23 mouse cellular contexts compared by ENCODE assay signal in genomic region chr11:83124906-83125305, GRCm38 (mm10). TPM values are rescaled to one million over a fixed set of nuclear protein-coding genes. Genes with fewer than 3 reads are reported as not detected.
DNase-seq lines count a peak whose midpoint lies in the region; ATAC-seq lines count a peak whose summit lies in the region.
"Had no signal": no experiment of that assay in that cellular context is flagged by ENCODE, and none has a peak within 500 bp of the region (broad histone marks: within the 10 kb centered on the region; RNA-seq: fewer than 3 reads in every experiment).

No protein-coding gene starts in this region.

- H3K27me3 ChIP-seq in heart, embryonic 11.5 days (ENCODE audit: control insufficient read depth, insufficient read depth, low read length) = no peaks in the 10 kb centered on the region
- H3K27me3 ChIP-seq: forebrain, embryonic 13.5 days; heart, embryonic 13.5 days; hindbrain, embryonic 15.5 days had no signal

- no peak overlapping the region for H3K27ac ChIP-seq in heart, embryonic 11.5 days (ENCODE audit: low read depth, low read length)
- H3K27ac ChIP-seq in macrophage = peak overlapping the region; percentile 4; the same call in 1 of the 2 replicates
- H3K27ac ChIP-seq: embryonic facial prominence, embryonic 10.5 days; forebrain, embryonic 13.5 days; heart, embryonic 13.5 days; hindbrain, embryonic 15.5 days had no signal

- no peaks in the 10 kb centered on the region for H3K9me3 ChIP-seq in heart, embryonic 11.5 days (replicated peaks; ENCODE audit: control insufficient read depth, low read length)
- H3K9me3 ChIP-seq: embryonic facial prominence, embryonic 10.5 days; forebrain, embryonic 13.5 days; heart, embryonic 13.5 days; hindbrain, embryonic 15.5 days had no signal

- no peak overlapping the region for H3K4me3 ChIP-seq in heart, embryonic 11.5 days (ENCODE audit: low read depth, low read length)
- no peak overlapping the region for H3K4me3 ChIP-seq in macrophage (ENCODE audit: inconsistent target)
- H3K4me3 ChIP-seq: embryonic facial prominence, embryonic 10.5 days; forebrain, embryonic 13.5 days; heart, embryonic 13.5 days; hindbrain, embryonic 15.5 days had no signal

- no peak overlapping the region for H3K9ac ChIP-seq in heart, embryonic 11.5 days (ENCODE audit: low read depth, low read length)
- H3K9ac ChIP-seq: forebrain, embryonic 13.5 days; forebrain, postnatal 0 days; heart, embryonic 13.5 days; hindbrain, embryonic 15.5 days had no signal

- no peaks in the 10 kb centered on the region for H3K36me3 ChIP-seq in heart, embryonic 11.5 days (ENCODE audit: control insufficient read depth, insufficient read depth, low read length)
- H3K36me3 ChIP-seq in macrophage (ENCODE audit: inconsistent target) = no peaks in the 10 kb centered on the region; the same call in 1 of the 2 replicates
- H3K36me3 ChIP-seq: embryonic facial prominence, embryonic 10.5 days; heart, embryonic 13.5 days; hindbrain, embryonic 15.5 days had no signal

- WGBS in heart, embryonic 11.5 days (ENCODE audit: insufficient replicate concordance) = 67% methylated on average over 2 of the region's 2 CpGs
- WGBS in macrophage (ENCODE audit: missing documents) = 28% methylated on average over 2 of the region's 2 CpGs

- DNase-seq in heart, adult 11 months = peak; percentile 56
- peak; percentile 35 for DNase-seq in lung, postnatal 36 days
- no peak for DNase-seq in lung, postnatal 25 days (ENCODE audit: low spot score)
- no peak for DNase-seq in kidney, adult 11 months
- no peak for DNase-seq in heart, adult 9 months (ENCODE audit: low spot score in 2 of 2)
- DNase-seq: adrenal gland, postnatal 10 days; cerebellum, adult 11 months; cerebellum, adult 8-10 months; cerebellum, postnatal 25 days; forebrain, postnatal 0 days; gastrocnemius, postnatal 14 days; heart, adult 18-20 months; heart, postnatal 36 days had no signal

- peaks cover 5% of the 10 kb centered on the region; the same call in 1 of the 2 replicates for H3K79me2 ChIP-seq in macrophage (ENCODE audit: inconsistent target)

- H3K4me2 ChIP-seq in heart, embryonic 11.5 days = no peak overlapping the region
- H3K4me2 ChIP-seq: forebrain, embryonic 13.5 days; heart, embryonic 13.5 days; hindbrain, embryonic 15.5 days had no signal

- H3K4me1 ChIP-seq in heart, embryonic 11.5 days (ENCODE audit: control insufficient read depth, insufficient read depth, low read length) = no peaks in the 10 kb centered on the region
- H3K4me1 ChIP-seq: embryonic facial prominence, embryonic 10.5 days; forebrain, embryonic 13.5 days; heart, embryonic 13.5 days; hindbrain, embryonic 15.5 days had no signal

- no peak for ATAC-seq in heart, embryonic 11.5 days (replicated peaks; ENCODE audit: insufficient number of reproducible peaks, low FRiP score, low TSS enrichment)
- peak; percentile 58; the same call in 1 of the 2 replicates for ATAC-seq in neutrophil, adult 5-6 weeks (ENCODE audit: extremely low read depth, insufficient number of reproducible peaks, low FRiP score, poor library complexity, severe bottlenecking)
- ATAC-seq: forebrain, embryonic 13.5 days; forebrain, postnatal 0 days had no signal

RNA-seq across cellular contexts. Expression of gene Slfn1, which starts 8.3 kb away (rescaled TPM):
- polyA plus RNA-seq in heart, embryonic 11.5 days (2014; fragmentation: Nextera tagmentation; extraction: Ambion mirVana) = not detected in 2 replicates
- 10 to 100 TPM in 14 of 26 experiments, 1 to 10 TPM in 6, under 1 TPM in 4, not detected in 2; 0.49 to 87.4 (median 43.8) TPM for total RNA-seq in macrophage (2018; cell fraction: chromatin; rRNA removed)
- total RNA-seq in macrophage (2018; cell fraction: cytosol; rRNA removed) = 100 to 1,000 TPM in 1 of 26 experiments, 10 to 100 TPM in 13, 1 to 10 TPM in 12; 2.9 to 110 (median 34.3) TPM
- total RNA-seq in macrophage (2018; cell fraction: nucleus; rRNA removed) = 100 to 1,000 TPM in 11 of 26 experiments, 10 to 100 TPM in 5, 1 to 10 TPM in 9, under 1 TPM in 1; 0.96 to 224 (median 70.9) TPM
- polyA plus RNA-seq in macrophage (2018) = 3.5 to 9.8 TPM (median 4.5 TPM) in 3 replicates
- total RNA-seq in neutrophil, adult 5-6 weeks (2017) = 691 and 728 TPM in 2 replicates
- total RNA-seq: ES-E14; gastrocnemius, adult 18-20 months; gastrocnemius, postnatal 14 days had no signal
- polyA plus RNA-seq: embryonic facial prominence, embryonic 10.5 days; forebrain, embryonic 13.5 days; hindbrain, embryonic 11.5 days; hindbrain, embryonic 15.5 days had no signal

RNA-seq across cellular contexts. Expression of gene Slfn4, which starts 50.1 kb away (rescaled TPM):
- 0.06 TPM in 1 of 2 replicates, not detected in the other for polyA plus RNA-seq in heart, embryonic 11.5 days (2014; fragmentation: Nextera tagmentation; extraction: Ambion mirVana)
- 1,000 to 10,000 TPM in 4 of 26 experiments, 100 to 1,000 TPM in 9, 10 to 100 TPM in 11, 1 to 10 TPM in 2; 9.0 to 1,141 (median 381) TPM for total RNA-seq in macrophage (2018; cell fraction: chromatin; rRNA removed)
- total RNA-seq in macrophage (2018; cell fraction: cytosol; rRNA removed) = 10 to 100 TPM in 12 of 26 experiments, 1 to 10 TPM in 3, under 1 TPM in 11; 0.30 to 60.5 (median 5.6) TPM
- total RNA-seq in macrophage (2018; cell fraction: nucleus; rRNA removed) = 1,000 to 10,000 TPM in 10 of 26 experiments, 100 to 1,000 TPM in 3, 10 to 100 TPM in 12, 1 to 10 TPM in 1; 9.2 to 1,802 (median 392) TPM
- 0.49 to 3.3 TPM (median 3.0 TPM) in 3 replicates for polyA plus RNA-seq in macrophage (2018)
- 903 and 944 TPM in 2 replicates for total RNA-seq in neutrophil, adult 5-6 weeks (2017)
- polyA plus RNA-seq: embryonic facial prominence, embryonic 10.5 days; forebrain, embryonic 13.5 days; heart, embryonic 13.5 days; hindbrain, embryonic 11.5 days; hindbrain, embryonic 15.5 days had no signal

RNA-seq across cellular contexts. Expression of gene Slfn2, which starts 60.0 kb away (rescaled TPM):
- 2.4 and 2.7 TPM in 2 replicates for polyA plus RNA-seq in heart, embryonic 11.5 days (2014; fragmentation: Nextera tagmentation; extraction: Ambion mirVana)
- total RNA-seq in macrophage (2018; cell fraction: chromatin; rRNA removed) = 100 to 1,000 TPM; 204 to 973 (median 602) TPM
- 1,000 to 10,000 TPM in 20 of 26 experiments, 100 to 1,000 TPM in 6; 511 to 2,505 (median 1,185) TPM for total RNA-seq in macrophage (2018; cell fraction: cytosol; rRNA removed)
- total RNA-seq in macrophage (2018; cell fraction: nucleus; rRNA removed) = 1,000 to 10,000 TPM in 19 of 26 experiments, 100 to 1,000 TPM in 7; 398 to 1,812 (median 1,263) TPM
- polyA plus RNA-seq in macrophage (2018) = 335 to 670 TPM (median 455 TPM) in 3 replicates
- total RNA-seq in neutrophil, adult 5-6 weeks (2017) = 1,322 and 1,334 TPM in 2 replicates

Comparison
In these comparisons a context has a peak if more than half of its experiments do, and no peak if none do; other contexts are left out.
1. DNase-seq: peak in heart, adult 11 months (single experiment) and lung, postnatal 36 days (single experiment); none in lung, postnatal 25 days (single experiment), kidney, adult 11 months (single experiment) and heart, adult 9 months (0 of 2).
2. RNA of gene Slfn2, which starts 60.0 kb away (polyA plus RNA-seq): 335 to 670 TPM in macrophage; 2.4 to 2.7 TPM in heart, embryonic 11.5 days; every median in the first group is over 10 times any median in the second.